Mouse (Mus musculus) small intestine, adult 2 months (tissue): ENCODE data around the gene Tomm70a.

Source experiments
- CTCF ChIP-seq: fragments of 200-500 bp; IDR thresholded peaks from 2 replicates; pipeline ENCODE4 v1.5.1; 2012; ENCODE audit warnings: low read depth, mild to moderate bottlenecking, control low read depth, inconsistent platforms, low read length, moderate library complexity, mixed read lengths; ENCODE audit not compliant: insufficient replicate concordance, insufficient read length; ENCODE audit errors: extremely low read depth
- POLR2A ChIP-seq: fragments of 200-500 bp; IDR thresholded peaks from 2 replicates; pipeline ENCODE4 v1.6.1; 2012; ENCODE audit warnings: low read depth, mild to moderate bottlenecking, control low read depth, inconsistent platforms, low read length, moderate library complexity

- no peak for TF ChIP-seq POLR2A
- no peak for TF ChIP-seq CTCF
Observed at GRCm38 (mm10) chr16:57189493-57189892, 68.0 kb downstream of the Tomm70a start.
